Mouse (Mus musculus): ENCODE results near the gene Ccdc148. TPM values are rescaled to one million over a fixed set of nuclear protein-coding genes. Genes with fewer than 3 reads are reported as not detected.

The Ccdc148 gene
- polyA plus RNA-seq, 1 experiment: 0.92 TPM

GRCm38 (mm10) chr2:59179487-59179886 lies 19.0 kb upstream of the Ccdc148 start:
- no peak for DNase-seq (ENCODE audit: low spot score)

GRCm38 (mm10) chr2:59178960-59179359 lies 18.5 kb upstream of the Ccdc148 start:
- DNase-seq (ENCODE audit: low spot score): no peak

- no peak for DNase-seq (ENCODE audit: low spot score)
These were observed 17.7 kb upstream of the Ccdc148 start for GRCm38 (mm10) chr2:59178191-59178590.

- DNase-seq (ENCODE audit: low spot score): no peak
These were observed 15.4 kb upstream of the Ccdc148 start for GRCm38 (mm10) chr2:59175926-59176325.

- no peak for DNase-seq (ENCODE audit: low spot score)
These were observed 11.1 kb upstream of the Ccdc148 start for GRCm38 (mm10) chr2:59171533-59171932.

- DNase-seq (ENCODE audit: low spot score): no peak
These were observed 10.1 kb upstream of the Ccdc148 start for GRCm38 (mm10) chr2:59170593-59170992.

- no peak for DNase-seq (ENCODE audit: low spot score)
These were observed 9.7 kb upstream of the Ccdc148 start for GRCm38 (mm10) chr2:59170208-59170589.

- DNase-seq (ENCODE audit: low spot score): no peak
These were observed 9.2 kb upstream of the Ccdc148 start for GRCm38 (mm10) chr2:59169572-59170207.

- no peak for DNase-seq (ENCODE audit: low spot score)
These were observed 7.3 kb upstream of the Ccdc148 start for GRCm38 (mm10) chr2:59167830-59168229.

GRCm38 (mm10) chr2:59166976-59167375 lies 6.5 kb upstream of the Ccdc148 start:
- DNase-seq (ENCODE audit: low spot score): no peak

- no peak for DNase-seq (ENCODE audit: low spot score)
These were observed 1.8 kb upstream of the Ccdc148 start for GRCm38 (mm10) chr2:59162285-59162600.

- peak; percentile 65 for DNase-seq (ENCODE audit: low spot score)
These were observed 1.2 kb upstream of the Ccdc148 start for GRCm38 (mm10) chr2:59161441-59162284.

GRCm38 (mm10) chr2:59161021-59161440 lies 548 bp upstream of the Ccdc148 start:
- DNase-seq (ENCODE audit: low spot score): no peak

- no peak for DNase-seq (ENCODE audit: low spot score)
These were observed 400 bp downstream of the Ccdc148 start for GRCm38 (mm10) chr2:59159961-59160604.

GRCm38 (mm10) chr2:59158117-59158516 lies 2.4 kb downstream of the Ccdc148 start:
- DNase-seq (ENCODE audit: low spot score): no peak

GRCm38 (mm10) chr2:59155428-59155827 lies 5.1 kb downstream of the Ccdc148 start:
- no peak for DNase-seq (ENCODE audit: low spot score)

- DNase-seq (ENCODE audit: low spot score): no peak
These were observed 29.4 kb downstream of the Ccdc148 start for GRCm38 (mm10) chr2:59131044-59131443.

GRCm38 (mm10) chr2:59129821-59130220 lies 30.7 kb downstream of the Ccdc148 start:
- no peak for DNase-seq (ENCODE audit: low spot score)

GRCm38 (mm10) chr2:59129023-59129422 lies 31.5 kb downstream of the Ccdc148 start:
- DNase-seq (ENCODE audit: low spot score): no peak

- no peak for DNase-seq (ENCODE audit: low spot score)
These were observed 104.8 kb downstream of the Ccdc148 start for GRCm38 (mm10) chr2:59055615-59056145.

GRCm38 (mm10) chr2:59054339-59054738 lies 106.1 kb downstream of the Ccdc148 start:
- no peak for DNase-seq (ENCODE audit: low spot score)

- no peak for DNase-seq (ENCODE audit: low spot score)
These were observed 106.9 kb downstream of the Ccdc148 start for GRCm38 (mm10) chr2:59053461-59054039.

Data from urinary bladder, adult 2 months (tissue).